Mouse (Mus musculus): ENCODE results near the gene Sdk1. TPM values are rescaled to one million over a fixed set of nuclear protein-coding genes. Genes with fewer than 3 reads are reported as not detected.

The Sdk1 gene
- polyA plus RNA-seq, 2 experiments from 2014 or later = not detected

Other genes with a start within 250 kb of the Sdk1 start
- gene Card11, start 240.9 kb upstream of the Sdk1 start, polyA plus RNA-seq (2017; shearing (Covaris generic)) = 10 to 100 TPM; 43.6 to 81.1 TPM

Measured in CD4-positive, CD25-positive, alpha-beta regulatory T cell, adult 4 months (primary cell).